Comparison of ENCODE assay signal across 22 mouse cellular contexts in the genomic region with DNA sequence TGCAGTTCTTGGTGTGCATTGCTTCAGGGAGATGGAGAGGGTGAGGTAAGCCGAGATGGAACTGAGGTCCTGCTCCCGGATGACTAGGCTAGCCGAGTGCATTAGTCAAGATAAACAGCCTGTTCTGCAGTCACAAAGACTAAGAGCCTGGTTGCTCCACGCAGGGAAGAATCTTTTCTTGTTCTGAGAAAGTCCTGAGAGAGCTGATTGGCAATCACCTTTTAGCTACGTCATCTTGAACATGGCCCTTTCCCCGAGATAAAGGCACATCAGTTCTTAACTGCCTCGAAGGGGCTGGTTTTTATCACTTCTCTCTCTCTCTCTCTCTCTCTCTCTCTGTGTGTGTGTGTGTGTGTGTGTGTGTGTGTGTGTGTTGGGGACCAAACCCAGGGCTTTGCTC.
DNase-seq lines count a peak whose midpoint lies in the region; ATAC-seq lines count a peak whose summit lies in the region.
"Had no signal": no experiment of that assay in that cellular context is flagged by ENCODE, and none has a peak within 500 bp of the region (broad histone marks: within the 10 kb centered on the region; RNA-seq: fewer than 3 reads in every experiment).

No protein-coding gene starts in this region.

- no peaks in the 10 kb centered on the region for H3K9me3 ChIP-seq in midbrain, embryonic 10.5 days (replicated peaks)
- H3K9me3 ChIP-seq in midbrain, embryonic 15.5 days: no peaks in the 10 kb centered on the region
- H3K9me3 ChIP-seq: embryonic facial prominence, embryonic 15.5 days had no signal

- no peak overlapping the region for H3K4me3 ChIP-seq in midbrain, embryonic 10.5 days
- no peak overlapping the region for H3K4me3 ChIP-seq in midbrain, embryonic 15.5 days
- H3K4me3 ChIP-seq: embryonic facial prominence, embryonic 15.5 days; myocyte had no signal

- no peak for DNase-seq in midbrain, embryonic 10.5 days (ENCODE audit: low spot score)
- DNase-seq in brain, adult 2 months (ENCODE audit: low read depth, low spot score): peak; percentile 20
- DNase-seq in thymus, postnatal 0 days (ENCODE audit: low spot score): no peak
- no peak for DNase-seq in cerebellum, adult 9-10 months
- no peak for DNase-seq in B cell, adult 2 months
- DNase-seq: cerebellum, adult 8-10 months; gastrocnemius, postnatal 10 days; heart, adult 11 months; kidney, postnatal 4 days; lung, adult 18-20 months; lung, postnatal 10 days; midbrain, embryonic 14.5 days; thymus, adult 2 months had no signal

- H3K27ac ChIP-seq in midbrain, embryonic 10.5 days (replicated peaks): 0 out of 2 replicates have a peak overlapping the region, but pooled peaks have one; percentile 9
- H3K27ac ChIP-seq in midbrain, embryonic 15.5 days: no peak overlapping the region
- H3K27ac ChIP-seq: embryonic facial prominence, embryonic 15.5 days; hindbrain, postnatal 0 days had no signal

- ATAC-seq in midbrain, embryonic 15.5 days (replicated peaks): no peak
- peak; percentile 25; the same call in 1 of the 2 replicates for ATAC-seq in common myeloid progenitor, adult 5-6 weeks (replicated peaks; ENCODE audit: low read depth, poor library complexity, severe bottlenecking)
- peak; percentile 80 for ATAC-seq in megakaryocyte-erythroid progenitor cell, adult 5-6 weeks (replicated peaks; ENCODE audit: low FRiP score, low TSS enrichment, poor library complexity, severe bottlenecking)
- ATAC-seq: forebrain, embryonic 16.5 days; hindbrain, postnatal 0 days; intestine, embryonic 16.5 days had no signal

- no peaks in the 10 kb centered on the region for H3K27me3 ChIP-seq in midbrain, embryonic 10.5 days (ENCODE audit: low read depth, poor library complexity, severe bottlenecking)
- H3K27me3 ChIP-seq in midbrain, embryonic 15.5 days (replicated peaks): no peaks in the 10 kb centered on the region
- H3K27me3 ChIP-seq: embryonic facial prominence, embryonic 15.5 days had no signal

- no peak overlapping the region for H3K9ac ChIP-seq in midbrain, embryonic 15.5 days
- H3K9ac ChIP-seq: embryonic facial prominence, embryonic 15.5 days had no signal

- H3K4me1 ChIP-seq in midbrain, embryonic 10.5 days: 0 out of 2 replicates have a peak, but pooled peaks cover under 1% of the 10 kb centered on the region
- H3K4me1 ChIP-seq in midbrain, embryonic 15.5 days: peaks cover 2% of the 10 kb centered on the region

- 82% methylated on average over 7 of the region's 7 CpGs for WGBS in midbrain, embryonic 10.5 days
- 62% methylated on average over 7 of the region's 7 CpGs for WGBS in midbrain, embryonic 15.5 days

- H3K4me2 ChIP-seq in midbrain, embryonic 15.5 days: no peak overlapping the region
- H3K4me2 ChIP-seq: embryonic facial prominence, embryonic 15.5 days; heart, embryonic 11.5 days had no signal

- H3K36me3 ChIP-seq in midbrain, embryonic 10.5 days: no peaks in the 10 kb centered on the region
- H3K36me3 ChIP-seq in midbrain, embryonic 15.5 days (replicated peaks): peaks cover 3% of the 10 kb centered on the region; the same call in 1 of the 2 replicates
- H3K36me3 ChIP-seq: embryonic facial prominence, embryonic 15.5 days had no signal
